Mouse (Mus musculus) heart, adult 2 months (tissue): ENCODE data around the gene Top3a. TPM values are rescaled to one million over a fixed set of nuclear protein-coding genes. Genes with fewer than 3 reads are reported as not detected.

Experiments used
- DNase-seq, 2 experiments: peaks; one replicate each; pipeline ENCODE4 v3.0.0; 2021
- H3K27ac ChIP-seq: fragments of 200-600 bp; 2 replicates; pipeline ENCODE4 v1.8.1; 2022
- H3K27me3 ChIP-seq: fragments of 200-500 bp; 2 replicates; pipeline ENCODE4 v1.6.1; 2012; ENCODE audit warnings: mild to moderate bottlenecking, low read length, inconsistent platforms, mixed read lengths; ENCODE audit not compliant: control insufficient read depth, insufficient read depth
- H3K36me3 ChIP-seq: fragments of 200-500 bp; 2 replicates; pipeline ENCODE4 v1.6.1; 2012; ENCODE audit warnings: low read length, inconsistent platforms; ENCODE audit not compliant: control insufficient read depth, insufficient read depth
- H3K4me1 ChIP-seq: fragments of 200-500 bp; 2 replicates; pipeline ENCODE4 v1.6.1; 2011; ENCODE audit warnings: low read length; ENCODE audit not compliant: control insufficient read depth, insufficient read depth
- H3K4me3 ChIP-seq: fragments of 200-600 bp; 2 replicates; pipeline ENCODE4 v1.8.1; 2022
- H3K79me2 ChIP-seq: fragments of 200-500 bp; replicated peaks from 2 replicates; pipeline ENCODE4 v1.6.1; 2012; ENCODE audit warnings: mild to moderate bottlenecking, inconsistent platforms, low read length, moderate library complexity, mixed read lengths; ENCODE audit not compliant: control insufficient read depth, insufficient read depth
- H3K9ac ChIP-seq: fragments of 200-500 bp; 2 replicates; pipeline ENCODE4 v1.6.1; 2012; ENCODE audit warnings: low read depth, mild to moderate bottlenecking, control low read depth, inconsistent platforms, low read length, mixed read lengths
- CTCF ChIP-seq: fragments of 200-600 bp; IDR thresholded peaks from 2 replicates; pipeline ENCODE4 v1.8.1; 2022; ENCODE audit warnings: antibody characterized with exemption, mild to moderate bottlenecking, moderate library complexity
- EP300 ChIP-seq: fragments of 200-500 bp; IDR thresholded peaks from 2 replicates; pipeline ENCODE4 v1.6.1; 2011; ENCODE audit warnings: low read depth, low read length, control low read depth; ENCODE audit not compliant: insufficient read depth
- POLR2A ChIP-seq: fragments of 200-500 bp; IDR thresholded peaks from 2 replicates; pipeline ENCODE4 v1.6.1; 2011; ENCODE audit warnings: mild to moderate bottlenecking, low read depth, low read length, control low read depth; ENCODE audit not compliant: insufficient read depth
- WGBS: fragments of 180-500 bp; shearing (Covaris S2); methylation state at CpG from one replicate; pipeline ENCODE4 v1.1.7; 2018; 5-methylcytosine and 5-hydroxymethylcytosine counted together
- intact Hi-C: fragments of 180-260 bp; cut with DNase I; formaldehyde crosslinking; loops from one replicate; pipeline ENCODE4 v1.15.1; 2025
- polyA plus RNA-seq: library from polyadenylated mRNA; depleted of rRNA; stranded (reverse); fragments of >200 nt; gene quantifications from 2 replicates; pipeline ENCODE4 v1.2.3, GENCODE M21; 2012
- total RNA-seq, 2 experiments: library from RNA; stranded (reverse); gene quantifications; 2 replicates each; pipeline ENCODE4 v1.2.3; 2021

The Top3a gene
- total and polyA plus RNA-seq, 3 experiments: 3.4 to 4.6 (median 3.7) TPM

DNA sequence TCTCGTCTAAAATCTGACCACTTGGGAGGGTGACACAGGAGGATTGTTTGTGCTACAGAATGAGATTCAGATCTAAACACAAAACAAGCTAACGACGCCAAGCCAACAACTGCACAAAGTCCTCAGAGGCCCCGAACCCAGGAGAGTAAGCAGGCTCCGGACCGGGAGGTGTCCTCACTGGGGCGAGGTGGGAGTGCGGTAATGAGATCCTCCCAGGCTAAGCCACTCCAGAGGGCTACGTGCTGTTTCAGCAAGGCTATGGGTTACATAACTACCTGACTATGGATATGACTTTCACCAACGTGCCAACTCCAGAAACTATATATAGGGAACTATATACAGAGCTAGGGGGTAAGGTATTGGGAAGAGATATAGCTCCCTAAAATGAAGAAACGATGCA is 19.2 kb upstream of the Top3a start:
- Histone ChIP-seq H3K4me1 (no peaks in the 10 kb centered on the region), H3K36me3 (no peaks in the 10 kb centered on the region), H3K9ac (no peak overlapping the region), H3K27me3 (no peaks in the 10 kb centered on the region), H3K27ac (no peak overlapping the region), H3K4me3 (no peak overlapping the region), H3K79me2 (no peaks in the 10 kb centered on the region)
- DNase-seq: no peak
- intact Hi-C loops: no loop called here
- TF ChIP-seq CTCF: no peak
- 76% methylated on average over 11 of the region's 11 CpGs for WGBS

DNA sequence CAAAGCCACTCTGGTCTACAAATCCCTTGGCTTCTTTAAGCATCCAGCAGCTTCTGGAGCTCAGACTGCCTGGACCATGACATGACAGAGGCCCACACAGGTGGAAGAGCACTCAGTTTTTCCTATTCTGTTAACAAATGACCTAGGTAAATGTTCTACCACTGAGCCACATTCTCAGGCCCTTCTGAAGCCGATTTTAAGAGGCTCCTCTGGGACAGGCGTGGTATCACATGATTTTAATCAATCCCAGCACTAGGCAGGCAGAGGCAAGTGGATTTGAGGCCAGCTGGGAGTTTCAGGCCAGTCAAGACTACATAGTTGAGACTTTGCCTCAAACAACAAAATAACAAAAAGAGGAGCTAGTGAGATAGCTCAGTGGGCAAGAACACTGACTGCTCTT is 13.3 kb upstream of the Top3a start:
- H3K36me3 ChIP-seq: peaks cover 16% of the 10 kb centered on the region
- no peaks in the 10 kb centered on the region for H3K27me3 ChIP-seq
- H3K9ac ChIP-seq: no peak overlapping the region
- intact Hi-C loops: no loop called here
- no peaks in the 10 kb centered on the region for H3K79me2 ChIP-seq
- H3K4me1 ChIP-seq: peaks cover 7% of the 10 kb centered on the region
- WGBS: 73% methylated on average over 2 of the region's 2 CpGs
- H3K27ac ChIP-seq: no peak overlapping the region
- no peak for TF ChIP-seq EP300
- TF ChIP-seq POLR2A: no peak
- TF ChIP-seq CTCF: no peak
- no peak overlapping the region for H3K4me3 ChIP-seq
- DNase-seq: no peak

DNA sequence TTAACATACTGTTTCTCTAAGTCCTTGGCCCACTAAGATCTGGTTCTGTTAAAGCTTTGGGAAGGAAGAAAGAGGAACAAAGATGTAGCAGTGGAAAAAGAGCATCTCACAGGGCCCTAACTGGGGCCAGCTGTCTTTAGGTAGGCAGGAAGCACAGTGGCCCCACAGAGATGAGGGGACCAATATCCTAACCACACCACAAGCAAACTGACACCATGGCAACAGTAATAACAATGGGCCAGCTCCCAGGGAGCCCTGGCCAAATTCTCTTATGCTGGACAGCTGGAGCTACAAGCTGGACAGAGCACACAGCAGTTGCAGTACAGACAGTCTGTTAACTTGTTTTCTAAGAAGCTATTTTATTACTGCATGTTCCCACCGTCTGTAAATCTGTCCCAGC is 10.4 kb upstream of the Top3a start:
- DNase-seq: peak; percentile 49 to 63
- H3K4me1 ChIP-seq: peaks cover 7% of the 10 kb centered on the region
- H3K79me2 ChIP-seq: no peaks in the 10 kb centered on the region
- intact Hi-C loops: no loop called here
- H3K27me3 ChIP-seq: no peaks in the 10 kb centered on the region
- no peak overlapping the region for H3K4me3 ChIP-seq
- H3K36me3 ChIP-seq: peaks cover 18% of the 10 kb centered on the region
- TF ChIP-seq POLR2A (no peak), CTCF (no peak), EP300 (no peak)
- H3K27ac ChIP-seq: no peak overlapping the region
- H3K9ac ChIP-seq: no peak overlapping the region
- 30% methylated on average over 1 of the region's 1 CpGs for WGBS

DNA sequence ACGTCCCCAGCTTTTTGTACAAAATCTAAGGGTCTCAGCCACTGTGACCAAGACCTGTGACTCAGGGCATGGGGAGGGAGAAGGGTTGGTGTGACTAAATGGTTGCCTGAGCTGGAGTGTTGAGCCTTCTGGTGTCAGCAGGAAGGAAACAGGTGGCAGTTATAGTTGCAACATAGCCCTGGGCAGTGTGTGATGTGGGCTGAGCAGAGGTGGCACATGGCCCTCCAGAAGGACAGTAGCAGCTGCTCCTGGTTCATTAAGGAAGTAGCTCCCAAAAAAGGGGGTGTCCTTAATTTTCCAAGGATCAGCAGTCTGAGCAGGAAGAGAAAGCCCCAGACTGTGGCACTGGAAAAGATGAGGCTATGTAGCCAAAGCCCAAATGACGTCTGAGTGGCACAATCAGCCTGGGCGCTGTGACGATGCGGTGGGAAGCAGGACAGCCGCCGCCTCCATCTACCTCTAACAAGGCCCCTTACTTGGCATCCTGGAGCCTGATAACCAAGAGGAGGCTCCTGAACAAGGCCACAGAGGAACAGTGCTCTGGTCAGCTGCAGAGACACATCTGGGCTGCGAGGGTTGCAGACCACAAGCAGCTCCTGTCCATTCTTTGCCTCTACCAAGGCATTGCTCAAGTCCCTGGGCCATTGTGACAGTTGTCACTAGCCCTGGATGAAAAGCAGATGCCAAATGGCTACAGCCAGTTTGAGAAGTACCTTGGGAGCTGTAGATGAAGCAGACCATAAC is 7.2 kb upstream of the Top3a start:
- no peak overlapping the region for H3K4me3 ChIP-seq
- TF ChIP-seq CTCF: no peak
- no peak for TF ChIP-seq POLR2A
- no peak for TF ChIP-seq EP300
- intact Hi-C loops: no loop called here
- no peak overlapping the region for H3K9ac ChIP-seq
- H3K27ac ChIP-seq: no peak overlapping the region
- H3K27me3 ChIP-seq: no peaks in the 10 kb centered on the region
- WGBS: 84% methylated on average over 8 of the region's 8 CpGs
- peaks cover 21% of the 10 kb centered on the region for H3K4me1 ChIP-seq
- peaks cover 2% of the 10 kb centered on the region for H3K79me2 ChIP-seq
- peaks cover 31% of the 10 kb centered on the region for H3K36me3 ChIP-seq
- no peak for DNase-seq

GRCm38 (mm10) chr11:60779673-60780189 is 2.6 kb upstream of the Top3a start:
- intact Hi-C loops: no loop called here
- no peaks in the 10 kb centered on the region for H3K27me3 ChIP-seq
- WGBS: 71% methylated on average over 10 of the region's 10 CpGs
- H3K4me3 ChIP-seq: peak overlapping the region; percentile 11
- peaks cover 2% of the 10 kb centered on the region for H3K79me2 ChIP-seq
- TF ChIP-seq POLR2A: no peak
- no peak for TF ChIP-seq CTCF
- TF ChIP-seq EP300: no peak
- H3K36me3 ChIP-seq: peaks cover 22% of the 10 kb centered on the region
- no peak for DNase-seq
- H3K27ac ChIP-seq: no peak overlapping the region
- peaks cover 28% of the 10 kb centered on the region for H3K4me1 ChIP-seq
- H3K9ac ChIP-seq: no peak overlapping the region; the same call in 1 of the 2 replicates

DNA sequence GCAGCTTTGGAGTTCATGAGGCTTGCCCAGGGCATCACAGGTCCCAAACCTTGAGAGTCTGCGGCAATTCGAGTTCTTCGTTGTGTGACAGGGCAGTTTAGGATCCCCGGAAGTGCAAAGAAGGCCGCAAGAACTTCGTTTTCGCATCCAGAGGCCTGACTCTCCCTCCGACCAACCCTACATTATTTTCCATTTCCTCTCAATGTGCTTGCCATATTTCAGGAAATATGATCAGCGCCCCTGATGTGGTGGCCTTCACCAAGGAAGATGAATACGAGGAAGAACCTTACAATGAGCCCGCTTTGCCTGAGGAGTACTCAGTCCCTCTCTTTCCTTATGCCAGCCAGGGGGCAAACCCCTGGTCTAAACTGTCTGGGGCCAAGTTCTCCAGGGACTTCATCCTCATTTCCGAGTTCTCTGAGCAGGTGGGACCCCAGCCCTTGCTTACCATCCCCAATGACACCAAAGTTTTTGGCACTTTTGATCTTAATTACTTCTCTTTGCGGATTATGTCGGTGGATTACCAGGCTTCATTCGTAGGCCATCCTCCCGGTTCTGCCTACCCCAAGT is 721 bp upstream of the Top3a start:
- intact Hi-C loops: loop anchor here (1.0 to 2.0 kb wide), 5 partner anchors 51 to 241 kb away; partner anchors contain the start of genes Alkbh5, Dhrs7b, Flii and Llgl1
- peak overlapping the region; percentile 97 for H3K27ac ChIP-seq
- H3K36me3 ChIP-seq: peaks cover 22% of the 10 kb centered on the region
- WGBS: 25% methylated on average over 16 of the region's 16 CpGs
- no peaks in the 10 kb centered on the region for H3K27me3 ChIP-seq
- peak overlapping the region; percentile 87 for H3K9ac ChIP-seq
- H3K4me3 ChIP-seq: peak overlapping the region; percentile 84
- no peak for TF ChIP-seq POLR2A
- no peak for TF ChIP-seq CTCF
- TF ChIP-seq EP300: no peak
- H3K79me2 ChIP-seq: peaks cover 2% of the 10 kb centered on the region
- H3K4me1 ChIP-seq: peaks cover 28% of the 10 kb centered on the region
- DNase-seq: no peak
